Mouse (Mus musculus) intestine, embryonic 16.5 days (tissue): ENCODE measurements at regions not wholly inside any gene's neighbourhood (a gene's known extent, or its start where the extent isn't known, plus 50 kb on each side); places are given as distances from the start of the nearest gene placed in this dataset.

Experiments used
- ATAC-seq: fragments of 200-750 bp; cut with Nextera tagmentation; 2 replicates; pipeline ENCODE4 v1.8.0; 2017; ENCODE audit warnings: moderate TSS enrichment, moderate library complexity
- H3K27ac ChIP-seq: fragments of 300-500 bp; sonication (generic); 2 replicates; pipeline ENCODE4 v1.5.1; 2014; ENCODE audit warnings: mild to moderate bottlenecking, low read length
- H3K27me3 ChIP-seq: fragments of 300-500 bp; sonication (generic); replicated peaks from 2 replicates; pipeline ENCODE4 v1.6.1; 2014; ENCODE audit warnings: low read length, control low read depth, mixed read lengths; ENCODE audit not compliant: control insufficient read depth, insufficient read depth
- H3K36me3 ChIP-seq: fragments of 300-500 bp; sonication (generic); 2 replicates; pipeline ENCODE4 v1.6.1; 2014; ENCODE audit warnings: low read length, control low read depth; ENCODE audit not compliant: control insufficient read depth, insufficient read depth
- H3K4me1 ChIP-seq: fragments of 300-500 bp; sonication (generic); 2 replicates; pipeline ENCODE4 v1.6.1; 2014; ENCODE audit warnings: low read length, control low read depth, mixed read lengths; ENCODE audit not compliant: control insufficient read depth, insufficient read depth
- H3K4me2 ChIP-seq: fragments of 300-500 bp; sonication (generic); 2 replicates; pipeline ENCODE4 v1.6.1; 2014; ENCODE audit warnings: low read depth, low read length, control low read depth
- H3K4me3 ChIP-seq: fragments of 300-500 bp; sonication (generic); 2 replicates; pipeline ENCODE4 v1.5.1; 2014; ENCODE audit warnings: mild to moderate bottlenecking, low read length
- H3K9ac ChIP-seq: fragments of 300-500 bp; sonication (generic); 2 replicates; pipeline ENCODE4 v1.6.1; 2014; ENCODE audit warnings: low read depth, low read length
- H3K9me3 ChIP-seq: fragments of 300-500 bp; sonication (generic); 2 replicates; pipeline ENCODE4 v1.6.1; 2016; ENCODE audit warnings: low read length, control low read depth; ENCODE audit not compliant: control insufficient read depth
- WGBS: fragments of 180-500 bp; shearing (Covaris S2); extraction: QIAGEN DNeasy Blood & Tissue Kit; methylation state at CpG from one replicate; pipeline ENCODE4 v1.1.7; 2014; 5-methylcytosine and 5-hydroxymethylcytosine counted together

DNA sequence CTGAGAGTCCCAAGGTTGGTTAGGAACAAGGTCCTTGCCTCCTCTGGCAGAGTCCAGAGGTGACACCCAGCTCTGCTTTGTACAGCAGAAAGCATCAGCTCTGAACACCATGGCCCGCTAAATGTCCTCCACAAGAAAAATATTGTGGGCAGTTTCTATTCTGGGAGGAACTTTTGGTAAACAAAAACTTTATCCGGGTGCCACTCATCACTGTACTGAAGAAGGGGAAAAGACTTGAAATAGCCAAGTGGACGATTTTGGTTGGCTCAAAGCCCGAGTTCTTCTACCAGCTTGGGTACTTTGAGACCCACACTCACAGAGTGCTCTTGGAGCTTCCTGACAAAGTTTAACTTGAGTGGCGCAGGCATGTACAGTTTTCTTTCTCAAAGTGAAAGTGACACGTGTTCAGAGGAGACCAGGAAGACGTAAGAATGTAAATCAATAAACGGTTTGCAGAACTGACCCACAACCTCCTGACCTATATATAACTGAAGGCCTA lies 309.2 kb downstream of the Gadd45g start:
- 0 out of 2 replicates have a peak overlapping the region, but pooled peaks have one; percentile 1 for H3K27ac ChIP-seq
- no peak overlapping the region for H3K9ac ChIP-seq
- no peak overlapping the region for H3K4me2 ChIP-seq
- 0 out of 2 replicates have a peak, but pooled peaks have one; percentile 39 for ATAC-seq
- H3K4me3 ChIP-seq, result no peak overlapping the region
- H3K4me1 ChIP-seq, result peaks cover 22% of the 10 kb centered on the region
- whole genome bisulfite sequencing, result 44% methylated on average over 8 of the region's 8 CpGs
- no peaks in the 10 kb centered on the region for H3K9me3 ChIP-seq
- no peaks in the 10 kb centered on the region for H3K27me3 ChIP-seq
- H3K36me3 ChIP-seq, result no peaks in the 10 kb centered on the region

DNA sequence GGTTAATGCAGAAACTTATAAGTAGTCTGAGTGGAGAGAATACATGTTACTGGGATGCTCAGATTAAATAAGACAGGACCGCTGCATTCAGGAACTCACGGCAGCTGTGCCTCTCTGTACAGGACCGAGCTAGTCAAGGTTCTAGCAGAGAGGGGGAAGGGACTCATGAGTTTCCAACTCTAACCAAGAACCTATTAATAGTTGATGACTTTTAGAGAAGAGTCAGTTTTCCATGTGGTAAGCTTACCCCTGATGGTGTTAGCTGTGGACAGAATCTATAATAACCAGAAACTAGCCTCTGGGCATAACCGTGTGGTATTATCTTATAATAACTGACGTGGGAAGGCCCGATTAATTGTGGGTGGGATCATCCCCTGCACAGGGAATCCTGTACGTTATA lies 316.2 kb downstream of the Gadd45g start:
- Histone ChIP-seq H3K4me3 (no peak overlapping the region), H3K27ac (no peak overlapping the region), H3K4me1 (no peaks in the 10 kb centered on the region), H3K36me3 (no peaks in the 10 kb centered on the region), H3K4me2 (no peak overlapping the region), H3K27me3 (no peaks in the 10 kb centered on the region), H3K9ac (no peak overlapping the region), H3K9me3 (no peaks in the 10 kb centered on the region)
- WGBS, result 86% methylated on average over 7 of the region's 7 CpGs
- ATAC-seq, result no peak

DNA sequence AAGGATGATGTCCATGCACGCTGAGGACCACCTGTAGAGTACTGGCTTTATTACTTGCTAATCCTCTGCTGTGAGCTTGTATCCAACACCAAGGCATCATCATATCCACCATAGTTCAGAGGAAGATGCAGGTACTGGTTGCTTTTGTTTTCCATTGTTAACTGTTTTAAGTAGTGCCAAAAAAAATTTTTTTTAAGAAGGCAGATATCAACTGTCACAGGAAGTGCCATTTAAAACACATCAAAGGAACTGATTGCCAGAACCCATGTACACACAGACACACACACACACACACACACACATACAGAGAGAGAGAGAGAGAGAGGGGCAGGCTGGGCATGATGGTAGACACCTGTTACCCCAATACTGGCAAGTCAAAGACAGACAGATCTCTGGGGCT lies 319.1 kb downstream of the Gadd45g start:
- Histone ChIP-seq H3K9me3 (no peaks in the 10 kb centered on the region), H3K4me3 (no peak overlapping the region), H3K9ac (no peak overlapping the region), H3K4me1 (no peaks in the 10 kb centered on the region), H3K4me2 (no peak overlapping the region), H3K36me3 (no peaks in the 10 kb centered on the region), H3K27ac (no peak overlapping the region), H3K27me3 (no peaks in the 10 kb centered on the region)
- 92% methylated on average over 1 of the region's 1 CpGs for WGBS
- ATAC-seq, result no peak

DNA sequence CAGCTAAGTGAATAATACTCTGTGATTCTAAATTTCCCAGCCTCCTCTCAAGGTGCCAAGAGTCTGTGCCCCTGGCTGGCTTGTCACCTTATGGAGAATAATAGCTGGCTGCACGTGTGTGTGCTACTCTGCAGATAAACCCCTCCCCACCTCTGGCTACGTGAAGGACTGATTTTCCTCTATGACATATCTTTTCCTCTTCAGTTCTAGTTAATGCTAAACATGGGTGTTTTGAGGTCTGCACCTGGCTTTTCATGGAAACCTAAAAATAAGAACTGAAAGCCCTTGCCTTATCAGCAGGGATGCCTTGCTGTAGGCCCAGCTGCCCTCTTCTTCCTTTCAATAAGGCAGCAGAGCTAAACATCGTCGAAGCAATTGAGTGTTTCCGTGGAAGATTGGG lies 321.5 kb downstream of the Gadd45g start:
- WGBS, result 67% methylated on average over 5 of the region's 5 CpGs
- no peaks in the 10 kb centered on the region for H3K27me3 ChIP-seq
- H3K9me3 ChIP-seq, result no peaks in the 10 kb centered on the region
- H3K4me2 ChIP-seq, result no peak overlapping the region
- H3K36me3 ChIP-seq, result no peaks in the 10 kb centered on the region
- H3K27ac ChIP-seq, result no peak overlapping the region
- no peak overlapping the region for H3K9ac ChIP-seq
- no peak overlapping the region for H3K4me3 ChIP-seq
- no peaks in the 10 kb centered on the region for H3K4me1 ChIP-seq
- ATAC-seq, result no peak

DNA sequence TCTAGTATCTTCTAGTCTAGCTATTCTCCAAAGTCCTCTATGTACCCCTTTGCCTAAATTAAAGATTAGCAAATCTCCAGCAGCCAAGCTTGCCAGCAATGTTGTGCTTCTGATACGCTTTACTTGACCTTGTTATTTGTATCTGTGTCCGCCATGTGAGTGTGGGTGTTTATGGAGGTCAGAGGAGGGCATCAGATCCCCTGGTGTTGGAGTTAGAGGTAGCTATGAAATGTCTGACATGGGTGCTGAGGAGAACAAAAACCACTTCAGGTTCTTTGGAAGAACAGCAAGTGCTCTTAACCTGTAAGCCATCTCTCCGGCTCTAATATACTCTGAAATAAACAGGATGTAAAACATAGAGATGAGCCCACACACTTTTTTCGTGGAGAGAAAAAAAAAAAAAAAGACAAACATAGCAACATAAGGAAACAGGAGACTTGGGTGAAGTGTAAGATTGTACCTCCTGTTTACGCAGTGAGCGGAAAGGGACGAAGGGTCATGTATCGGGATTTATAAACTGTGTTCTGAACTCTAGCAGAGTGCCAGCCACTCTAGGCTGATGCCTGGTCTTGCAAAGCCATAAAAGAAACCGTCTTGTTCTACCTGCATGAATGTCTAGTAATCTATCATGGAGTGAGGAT lies 326.3 kb downstream of the Gadd45g start:
- no peak overlapping the region for H3K27ac ChIP-seq
- H3K27me3 ChIP-seq, result no peaks in the 10 kb centered on the region
- no peak for ATAC-seq
- H3K4me1 ChIP-seq, result no peaks in the 10 kb centered on the region
- H3K4me2 ChIP-seq, result no peak overlapping the region
- 63% methylated on average over 9 of the region's 9 CpGs for WGBS
- no peaks in the 10 kb centered on the region for H3K36me3 ChIP-seq
- no peak overlapping the region for H3K9ac ChIP-seq
- no peaks in the 10 kb centered on the region for H3K9me3 ChIP-seq
- H3K4me3 ChIP-seq, result no peak overlapping the region

DNA sequence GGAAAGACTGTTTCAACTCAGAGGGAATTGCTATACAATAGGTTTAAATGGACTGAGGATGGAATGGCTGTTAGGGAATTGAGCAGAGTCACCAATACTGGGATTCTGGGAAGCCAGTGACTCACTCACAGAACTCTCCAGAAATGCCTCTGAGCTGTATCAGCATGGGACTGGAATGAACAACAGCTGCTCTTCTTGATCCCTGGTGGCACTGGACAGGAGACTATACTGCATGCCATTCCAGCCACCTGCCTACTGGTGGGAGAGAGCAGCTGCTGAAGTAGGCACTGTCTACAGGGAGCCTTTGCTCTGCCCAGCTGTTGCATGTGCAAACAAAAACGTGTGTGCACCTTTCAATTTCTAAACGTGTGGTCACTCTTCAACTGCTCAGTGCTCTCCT lies 329.2 kb downstream of the Gadd45g start:
- H3K9me3 ChIP-seq, result no peaks in the 10 kb centered on the region
- ATAC-seq, result 0 out of 2 replicates have a peak, but pooled peaks have one; percentile 28
- 48% methylated on average over 2 of the region's 2 CpGs for WGBS
- H3K4me1 ChIP-seq, result no peaks in the 10 kb centered on the region
- no peaks in the 10 kb centered on the region for H3K36me3 ChIP-seq
- no peak overlapping the region for H3K4me3 ChIP-seq
- no peak overlapping the region for H3K9ac ChIP-seq
- no peak overlapping the region for H3K27ac ChIP-seq
- no peaks in the 10 kb centered on the region for H3K27me3 ChIP-seq
- H3K4me2 ChIP-seq, result no peak overlapping the region

DNA sequence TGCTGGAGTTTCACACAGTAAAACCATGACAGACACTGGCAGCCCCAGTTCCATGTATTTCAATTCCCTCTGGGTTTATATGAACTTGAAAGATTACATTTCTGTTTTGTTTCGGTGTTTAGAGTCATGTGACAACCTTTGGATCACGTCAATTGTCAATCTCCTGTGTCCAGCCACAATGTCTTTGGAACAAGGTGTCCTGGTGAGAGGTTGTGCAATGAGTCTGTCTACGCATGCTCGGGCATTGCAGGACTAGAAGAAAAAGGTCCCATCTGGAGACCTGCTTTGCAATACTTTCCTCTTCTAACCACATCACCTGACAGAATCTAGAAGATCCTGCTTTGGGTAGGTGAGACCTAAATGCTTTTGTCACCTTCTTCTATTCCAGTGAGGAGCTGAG lies 333.5 kb downstream of the Gadd45g start:
- H3K9me3 ChIP-seq, result no peaks in the 10 kb centered on the region
- WGBS, result 88% methylated on average over 4 of the region's 4 CpGs
- no peak overlapping the region for H3K4me2 ChIP-seq
- ATAC-seq, result no peak
- no peaks in the 10 kb centered on the region for H3K27me3 ChIP-seq
- H3K4me1 ChIP-seq, result no peaks in the 10 kb centered on the region
- no peaks in the 10 kb centered on the region for H3K36me3 ChIP-seq
- no peak overlapping the region for H3K9ac ChIP-seq
- H3K4me3 ChIP-seq, result no peak overlapping the region
- no peak overlapping the region for H3K27ac ChIP-seq

DNA sequence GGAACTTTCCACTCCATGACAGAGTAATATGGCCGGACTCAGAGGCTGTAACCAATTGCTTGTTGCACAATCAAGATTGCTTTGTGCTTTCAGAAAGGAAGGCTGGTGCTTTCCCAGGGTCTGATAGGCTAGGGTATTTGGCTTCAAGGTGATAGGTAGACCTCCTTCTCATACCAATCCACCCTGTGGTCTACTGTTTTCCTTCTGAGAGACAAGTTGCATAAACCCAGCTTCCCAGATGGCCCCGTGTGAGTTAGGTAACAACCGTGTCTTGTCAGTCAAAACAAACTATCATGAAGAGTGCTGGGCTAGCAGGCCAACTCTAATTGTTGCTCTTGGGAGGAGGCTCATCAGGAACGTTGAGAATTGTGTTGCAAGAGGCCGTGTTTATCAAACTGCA lies 337.2 kb downstream of the Gadd45g start:
- Histone ChIP-seq H3K9ac (no peak overlapping the region), H3K4me1 (no peaks in the 10 kb centered on the region), H3K9me3 (no peaks in the 10 kb centered on the region), H3K36me3 (no peaks in the 10 kb centered on the region), H3K27ac (no peak overlapping the region), H3K4me3 (no peak overlapping the region), H3K4me2 (no peak overlapping the region), H3K27me3 (no peaks in the 10 kb centered on the region)
- 52% methylated on average over 5 of the region's 5 CpGs for WGBS
- no peak for ATAC-seq

DNA sequence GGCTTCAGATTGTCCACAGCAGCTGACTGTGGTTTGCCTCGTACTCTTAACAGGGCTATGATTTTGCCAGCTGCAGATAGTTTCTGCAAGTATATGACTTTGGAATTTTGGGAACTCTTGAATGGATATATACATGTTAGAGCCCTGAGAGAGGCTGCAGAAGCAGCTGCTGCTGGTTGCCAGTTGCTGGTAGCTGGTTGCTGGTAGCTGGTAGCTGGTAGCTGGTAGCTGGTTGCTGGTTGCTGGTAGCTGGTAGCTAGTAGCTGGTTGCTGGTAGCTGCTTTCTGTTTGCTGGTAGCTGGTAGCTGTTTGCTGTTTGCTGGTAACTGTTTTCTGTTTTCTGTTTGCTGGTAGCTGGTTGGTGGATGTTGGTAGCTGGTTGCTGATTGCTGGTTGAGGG lies 339.1 kb downstream of the Gadd45g start:
- Histone ChIP-seq H3K4me3 (no peak overlapping the region), H3K27me3 (no peaks in the 10 kb centered on the region), H3K4me1 (no peaks in the 10 kb centered on the region), H3K9ac (no peak overlapping the region), H3K9me3 (no peaks in the 10 kb centered on the region), H3K36me3 (no peaks in the 10 kb centered on the region), H3K27ac (no peak overlapping the region), H3K4me2 (no peak overlapping the region)
- WGBS, result 68% methylated on average over 1 of the region's 1 CpGs
- ATAC-seq, result no peak
